Mouse (Mus musculus): ENCODE data around the gene Large1.

- TF ChIP-seq CTCF (conservative IDR thresholded peaks at IDR 0.05; ENCODE audit: low read length), result no peak
- no peak for TF ChIP-seq POU5F1 (IDR thresholded peaks at IDR 0.05; ENCODE audit: borderline replicate concordance, low read length)
- no peak for TF ChIP-seq NANOG (IDR thresholded peaks at IDR 0.05; ENCODE audit: borderline replicate concordance, low read length)
Measured at GRCm38 (mm10) chr8:73061410-73061809, 291.9 kb downstream of the Large1 start.

All from E14TG2a.4 (cell line).